8 mouse cellular contexts compared by ENCODE assay signal in genomic region chr5:145116916-145117315, GRCm38 (mm10). TPM values are rescaled to one million over a fixed set of nuclear protein-coding genes. Genes with fewer than 3 reads are reported as not detected.
A peak's percentile ranks its signal among the peaks of the same experiment; 100 is the strongest.
DNase-seq lines count a peak whose midpoint lies in the region; ATAC-seq and TF ChIP-seq lines count a peak whose summit lies in the region.

No protein-coding gene starts in this region.

- no peak overlapping the region for H3K9ac ChIP-seq in hindbrain, embryonic 14.5 days
- H3K9ac ChIP-seq in hindbrain, embryonic 13.5 days = no peak overlapping the region
- H3K9ac ChIP-seq in embryonic facial prominence, embryonic 15.5 days = no peak overlapping the region
- H3K9ac ChIP-seq in hindbrain, postnatal 0 days (replicated peaks; ENCODE audit: low read length) = no peak overlapping the region
- no peak overlapping the region for H3K9ac ChIP-seq in liver, embryonic 14.5 days (replicated peaks)

- H3K27ac ChIP-seq in hindbrain, embryonic 14.5 days = no peak overlapping the region
- H3K27ac ChIP-seq in hindbrain, embryonic 13.5 days = no peak overlapping the region
- peak overlapping the region; percentile 78 for H3K27ac ChIP-seq in embryonic facial prominence, embryonic 15.5 days (replicated peaks)
- H3K27ac ChIP-seq in hindbrain, postnatal 0 days = no peak overlapping the region
- no peak overlapping the region for H3K27ac ChIP-seq in liver, embryonic 14.5 days
- no peak overlapping the region for H3K27ac ChIP-seq in olfactory bulb, adult 2 months (ENCODE audit: insufficient read depth, low read depth, low read length)

- H3K36me3 ChIP-seq in hindbrain, embryonic 14.5 days (replicated peaks; ENCODE audit: control insufficient read depth, insufficient read depth) = no peaks in the 10 kb centered on the region
- no peaks in the 10 kb centered on the region; the same call in 1 of the 2 replicates for H3K36me3 ChIP-seq in hindbrain, embryonic 13.5 days
- no peaks in the 10 kb centered on the region for H3K36me3 ChIP-seq in embryonic facial prominence, embryonic 15.5 days
- H3K36me3 ChIP-seq in hindbrain, postnatal 0 days (ENCODE audit: insufficient read depth, low read length) = no peaks in the 10 kb centered on the region
- no peaks in the 10 kb centered on the region for H3K36me3 ChIP-seq in liver, embryonic 14.5 days (replicated peaks; ENCODE audit: control insufficient read depth, insufficient read depth, low read depth)

- TF ChIP-seq EP300 in liver, embryonic 14.5 days (IDR thresholded peaks at IDR 0.05; ENCODE audit: low read depth) = no peak

- H3K4me1 ChIP-seq in hindbrain, embryonic 14.5 days (replicated peaks; ENCODE audit: control insufficient read depth, insufficient read depth, low read length) = no peaks in the 10 kb centered on the region; the same call in 1 of the 2 replicates
- H3K4me1 ChIP-seq in hindbrain, embryonic 13.5 days (replicated peaks) = peaks cover 16% of the 10 kb centered on the region
- peaks cover 40% of the 10 kb centered on the region for H3K4me1 ChIP-seq in embryonic facial prominence, embryonic 15.5 days
- H3K4me1 ChIP-seq in hindbrain, postnatal 0 days (ENCODE audit: insufficient read depth, low read length) = no peaks in the 10 kb centered on the region
- H3K4me1 ChIP-seq in liver, embryonic 14.5 days (replicated peaks; ENCODE audit: control insufficient read depth in 2 of 2, insufficient read depth in 2 of 2, low read length in 1 of 2) = no peaks in the 10 kb centered on the region
- peaks cover 14% of the 10 kb centered on the region; the same call in 1 of the 2 replicates for H3K4me1 ChIP-seq in olfactory bulb, adult 2 months (ENCODE audit: control insufficient read depth, insufficient read depth, low read length)

- ATAC-seq in hindbrain, embryonic 14.5 days (ENCODE audit: low FRiP score) = no peak
- ATAC-seq in hindbrain, embryonic 13.5 days (ENCODE audit: low FRiP score) = no peak
- ATAC-seq in embryonic facial prominence, embryonic 15.5 days (ENCODE audit: insufficient number of reproducible peaks, low FRiP score, low TSS enrichment, low read depth) = no peak
- ATAC-seq in hindbrain, postnatal 0 days = no peak
- ATAC-seq in liver, embryonic 14.5 days (ENCODE audit: insufficient read depth) = peak; percentile 11; the same call in 1 of the 2 replicates

- 47% methylated on average over 10 of the region's 10 CpGs for WGBS in hindbrain, embryonic 14.5 days
- WGBS in hindbrain, embryonic 13.5 days = 45% methylated on average over 10 of the region's 10 CpGs
- 48% methylated on average over 10 of the region's 10 CpGs for WGBS in embryonic facial prominence, embryonic 15.5 days
- 43% methylated on average over 10 of the region's 10 CpGs for WGBS in hindbrain, postnatal 0 days
- WGBS in liver, embryonic 14.5 days (ENCODE audit: insufficient replicate concordance) = 34% methylated on average over 10 of the region's 10 CpGs
- 40% methylated on average over 10 of the region's 10 CpGs for WGBS in olfactory bulb, adult 2 months

- H3K27me3 ChIP-seq in hindbrain, embryonic 14.5 days (ENCODE audit: control insufficient read depth, insufficient read depth, low read length) = peaks cover 20% of the 10 kb centered on the region
- peaks cover 35% of the 10 kb centered on the region for H3K27me3 ChIP-seq in hindbrain, embryonic 13.5 days
- no peaks in the 10 kb centered on the region for H3K27me3 ChIP-seq in embryonic facial prominence, embryonic 15.5 days
- no peaks in the 10 kb centered on the region for H3K27me3 ChIP-seq in hindbrain, postnatal 0 days (ENCODE audit: insufficient read depth, low read length)
- H3K27me3 ChIP-seq in liver, embryonic 14.5 days (ENCODE audit: control insufficient read depth, insufficient read depth, low read length) = no peaks in the 10 kb centered on the region

- no peaks in the 10 kb centered on the region for H3K9me3 ChIP-seq in hindbrain, embryonic 14.5 days (ENCODE audit: control insufficient read depth, low read length)
- H3K9me3 ChIP-seq in hindbrain, embryonic 13.5 days = no peaks in the 10 kb centered on the region; the same call in 1 of the 2 replicates
- H3K9me3 ChIP-seq in embryonic facial prominence, embryonic 15.5 days (replicated peaks) = no peaks in the 10 kb centered on the region
- no peaks in the 10 kb centered on the region for H3K9me3 ChIP-seq in hindbrain, postnatal 0 days (ENCODE audit: low read length)
- H3K9me3 ChIP-seq in liver, embryonic 14.5 days (ENCODE audit: control insufficient read depth, low read length) = no peaks in the 10 kb centered on the region

- peak; percentile 66 for TF ChIP-seq CTCF in hindbrain, postnatal 0 days (IDR thresholded peaks at IDR 0.05; ENCODE audit: low read depth)
- peak; percentile 89 for TF ChIP-seq CTCF in liver, embryonic 14.5 days (IDR thresholded peaks at IDR 0.05; ENCODE audit: low read depth)
- peak; percentile 40; the same call in 1 of the 2 replicates for TF ChIP-seq CTCF in olfactory bulb, adult 2 months (IDR thresholded peaks at IDR 0.05; ENCODE audit: insufficient read depth, low read depth, low read length)

- no peak for TF ChIP-seq POLR2A in olfactory bulb, adult 2 months (IDR thresholded peaks at IDR 0.05; ENCODE audit: insufficient read depth, low read depth, low read length)

- no peak overlapping the region for H3K4me3 ChIP-seq in hindbrain, embryonic 14.5 days (replicated peaks; ENCODE audit: low read length)
- H3K4me3 ChIP-seq in hindbrain, embryonic 13.5 days = no peak overlapping the region
- 0 out of 2 replicates have a peak overlapping the region, but pooled peaks have one; percentile 3 for H3K4me3 ChIP-seq in embryonic facial prominence, embryonic 15.5 days (replicated peaks)
- no peak overlapping the region for H3K4me3 ChIP-seq in hindbrain, postnatal 0 days (ENCODE audit: low read length)
- no peak overlapping the region for H3K4me3 ChIP-seq in liver, embryonic 14.5 days (ENCODE audit: insufficient read depth in 1 of 2, low read depth in 2 of 2, low read length in 2 of 2)
- no peak overlapping the region for H3K4me3 ChIP-seq in olfactory bulb, adult 2 months (ENCODE audit: insufficient read depth, low read depth, low read length)

- peak; percentile 48 for DNase-seq in hindbrain, embryonic 14.5 days (ENCODE audit: low spot score)
- DNase-seq in WW6 (ENCODE audit: low read depth, low spot score) = peak; percentile 72
- DNase-seq in hindbrain, postnatal 0 days (ENCODE audit: low spot score) = peak; percentile 58
- DNase-seq in liver, embryonic 14.5 days (ENCODE audit: low read depth in 3 of 3, low spot score in 3 of 3) = no peak
- DNase-seq in urinary bladder, postnatal 25 days (ENCODE audit: low spot score) = peak; percentile 65

- no peak overlapping the region for H3K4me2 ChIP-seq in hindbrain, embryonic 14.5 days (replicated peaks)
- H3K4me2 ChIP-seq in hindbrain, embryonic 13.5 days = no peak overlapping the region
- peak overlapping the region; percentile 21; the same call in 1 of the 2 replicates for H3K4me2 ChIP-seq in embryonic facial prominence, embryonic 15.5 days (replicated peaks)
- no peak overlapping the region for H3K4me2 ChIP-seq in hindbrain, postnatal 0 days (ENCODE audit: low read depth, low read length)
- peak overlapping the region; percentile 71; the same call in 1 of the 2 replicates for H3K4me2 ChIP-seq in liver, embryonic 14.5 days (ENCODE audit: low read depth)

RNA-seq across cellular contexts. Expression of gene Arpc1b, which starts 2.9 kb away (rescaled TPM):
- 44.2 and 51.8 TPM in 2 replicates for polyA plus RNA-seq in hindbrain, embryonic 14.5 days (2014; fragmentation: Nextera tagmentation; extraction: Ambion mirVana)
- polyA plus RNA-seq in hindbrain, embryonic 13.5 days (2015; fragmentation: Nextera tagmentation; extraction: Ambion mirVana) = 81.4 TPM in 2 replicates
- polyA plus RNA-seq in embryonic facial prominence, embryonic 15.5 days (2015; fragmentation: Nextera tagmentation; extraction: Ambion mirVana) = 310 and 324 TPM in 2 replicates
- 36.4 and 53.3 TPM in 2 replicates for total RNA-seq in hindbrain, postnatal 0 days (2014; rRNA removed)
- 73.6 and 84.9 TPM in 2 replicates for polyA plus RNA-seq in hindbrain, postnatal 0 days (2015; fragmentation: Nextera tagmentation; extraction: Ambion mirVana)
- 54.4 and 74.7 TPM in 2 replicates for polyA plus RNA-seq in liver, embryonic 14.5 days (2012; rRNA removed)
- 74.9 and 80.1 TPM in 2 replicates for polyA plus RNA-seq in liver, embryonic 14.5 days (2014; fragmentation: Nextera tagmentation; extraction: Ambion mirVana)
- polyA plus RNA-seq in olfactory bulb, adult 2 months (2012; ENCODE audit: insufficient read depth, insufficient read length, low replicate concordance, missing spikeins) = not detected in 2 replicates

RNA-seq across cellular contexts. Expression of gene Pdap1, which starts 23.1 kb away (rescaled TPM):
- 95.5 and 96.3 TPM in 2 replicates for polyA plus RNA-seq in hindbrain, embryonic 14.5 days (2014; fragmentation: Nextera tagmentation; extraction: Ambion mirVana)
- polyA plus RNA-seq in hindbrain, embryonic 13.5 days (2015; fragmentation: Nextera tagmentation; extraction: Ambion mirVana) = 136 and 140 TPM in 2 replicates
- polyA plus RNA-seq in embryonic facial prominence, embryonic 15.5 days (2015; fragmentation: Nextera tagmentation; extraction: Ambion mirVana) = 93.7 and 108 TPM in 2 replicates
- total RNA-seq in hindbrain, postnatal 0 days (2014; rRNA removed) = 22.6 and 26.0 TPM in 2 replicates
- 124 and 137 TPM in 2 replicates for polyA plus RNA-seq in hindbrain, postnatal 0 days (2015; fragmentation: Nextera tagmentation; extraction: Ambion mirVana)
- 13.6 and 44.0 TPM in 2 replicates for polyA plus RNA-seq in liver, embryonic 14.5 days (2012; rRNA removed)
- polyA plus RNA-seq in liver, embryonic 14.5 days (2014; fragmentation: Nextera tagmentation; extraction: Ambion mirVana) = 44.4 and 50.1 TPM in 2 replicates
- polyA plus RNA-seq in olfactory bulb, adult 2 months (2012; ENCODE audit: insufficient read depth, insufficient read length, low replicate concordance, missing spikeins) = not detected in 2 replicates

RNA-seq across cellular contexts. Expression of gene Bud31, which starts 23.2 kb away (rescaled TPM):
- polyA plus RNA-seq in hindbrain, embryonic 14.5 days (2014; fragmentation: Nextera tagmentation; extraction: Ambion mirVana) = 177 and 188 TPM in 2 replicates
- 213 and 218 TPM in 2 replicates for polyA plus RNA-seq in hindbrain, embryonic 13.5 days (2015; fragmentation: Nextera tagmentation; extraction: Ambion mirVana)
- polyA plus RNA-seq in embryonic facial prominence, embryonic 15.5 days (2015; fragmentation: Nextera tagmentation; extraction: Ambion mirVana) = 178 and 183 TPM in 2 replicates
- 62.5 and 63.1 TPM in 2 replicates for total RNA-seq in hindbrain, postnatal 0 days (2014; rRNA removed)
- polyA plus RNA-seq in hindbrain, postnatal 0 days (2015; fragmentation: Nextera tagmentation; extraction: Ambion mirVana) = 161 and 165 TPM in 2 replicates
- 49.1 and 79.2 TPM in 2 replicates for polyA plus RNA-seq in liver, embryonic 14.5 days (2012; rRNA removed)
- 154 and 155 TPM in 2 replicates for polyA plus RNA-seq in liver, embryonic 14.5 days (2014; fragmentation: Nextera tagmentation; extraction: Ambion mirVana)
- not detected in 2 replicates for polyA plus RNA-seq in olfactory bulb, adult 2 months (2012; ENCODE audit: insufficient read depth, insufficient read length, low replicate concordance, missing spikeins)

RNA-seq across cellular contexts. Expression of gene Kpna7, which starts 33.1 kb away (rescaled TPM):
- polyA plus RNA-seq in hindbrain, embryonic 14.5 days (2014; fragmentation: Nextera tagmentation; extraction: Ambion mirVana) = not detected in 2 replicates
- not detected in 2 replicates for polyA plus RNA-seq in hindbrain, embryonic 13.5 days (2015; fragmentation: Nextera tagmentation; extraction: Ambion mirVana)
- polyA plus RNA-seq in embryonic facial prominence, embryonic 15.5 days (2015; fragmentation: Nextera tagmentation; extraction: Ambion mirVana) = not detected in 2 replicates
- not detected in 2 replicates for total RNA-seq in hindbrain, postnatal 0 days (2014; rRNA removed)
- 0.09 TPM in 1 of 2 replicates, not detected in the other for polyA plus RNA-seq in hindbrain, postnatal 0 days (2015; fragmentation: Nextera tagmentation; extraction: Ambion mirVana)
- polyA plus RNA-seq in liver, embryonic 14.5 days (2012; rRNA removed) = 0.11 TPM in 2 replicates
- polyA plus RNA-seq in liver, embryonic 14.5 days (2014; fragmentation: Nextera tagmentation; extraction: Ambion mirVana) = 0.04 TPM in 1 of 2 replicates, not detected in the other
- not detected in 2 replicates for polyA plus RNA-seq in olfactory bulb, adult 2 months (2012; ENCODE audit: insufficient read depth, insufficient read length, low replicate concordance, missing spikeins)

RNA-seq across cellular contexts. Expression of gene Arpc1a, which starts 33.3 kb away (rescaled TPM):
- 245 and 252 TPM in 2 replicates for polyA plus RNA-seq in hindbrain, embryonic 14.5 days (2014; fragmentation: Nextera tagmentation; extraction: Ambion mirVana)
- polyA plus RNA-seq in hindbrain, embryonic 13.5 days (2015; fragmentation: Nextera tagmentation; extraction: Ambion mirVana) = 249 and 252 TPM in 2 replicates
- polyA plus RNA-seq in embryonic facial prominence, embryonic 15.5 days (2015; fragmentation: Nextera tagmentation; extraction: Ambion mirVana) = 143 and 147 TPM in 2 replicates
- 157 and 163 TPM in 2 replicates for total RNA-seq in hindbrain, postnatal 0 days (2014; rRNA removed)
- polyA plus RNA-seq in hindbrain, postnatal 0 days (2015; fragmentation: Nextera tagmentation; extraction: Ambion mirVana) = 220 and 221 TPM in 2 replicates
- 42.0 and 47.2 TPM in 2 replicates for polyA plus RNA-seq in liver, embryonic 14.5 days (2012; rRNA removed)
- polyA plus RNA-seq in liver, embryonic 14.5 days (2014; fragmentation: Nextera tagmentation; extraction: Ambion mirVana) = 51.5 and 57.8 TPM in 2 replicates
- not detected in 2 replicates for polyA plus RNA-seq in olfactory bulb, adult 2 months (2012; ENCODE audit: insufficient read depth, insufficient read length, low replicate concordance, missing spikeins)

Comparison
In these comparisons a context has a peak if more than half of its experiments do, and no peak if none do; other contexts are left out.
1. DNase-seq: peak in hindbrain, embryonic 14.5 days (single experiment), WW6 (single experiment), hindbrain, postnatal 0 days (single experiment) and urinary bladder, postnatal 25 days (single experiment); none in liver, embryonic 14.5 days (0 of 3).
2. H3K4me2 ChIP-seq: peak in embryonic facial prominence, embryonic 15.5 days (single experiment) and liver, embryonic 14.5 days (single experiment); none in hindbrain, embryonic 14.5 days (single experiment), hindbrain, embryonic 13.5 days (single experiment) and hindbrain, postnatal 0 days (single experiment).
3. Peak in every context shown above with its lines, with median percentiles within 50 percentile points of each other: CTCF ChIP-seq.